Mouse (Mus musculus): Measurements from ENCODE around the gene Tle4. TPM values are rescaled to one million over a fixed set of nuclear protein-coding genes. Genes with fewer than 3 reads are reported as not detected.
A peak's percentile ranks its signal among the peaks of the same experiment; 100 is the strongest.
"Not testable (repeated sequence)": the region's sequence is repeated elsewhere in the genome, so short reads cannot be mapped to it uniquely, and the experiment has no call there.

The Tle4 gene
- 27.2 and 30.8 TPM in 2 replicates for polyA plus RNA-seq (2016; fragmentation: Nextera tagmentation; extraction: Ambion mirVana)

- Histone ChIP-seq H3K4me3 (peak within 1 kb of the TSS; percentile 82), H3K9ac (peak within 1 kb of the TSS; percentile 96), H3K27me3 (0 out of 2 replicates have a peak, but pooled peaks cover 3% of the 10 kb centered on the region), H3K4me1 (peaks cover 20% of the 10 kb centered on the region; the same call in 1 of the 2 replicates), H3K9me3 (no peaks in the 10 kb centered on the region), H3K27ac (peak within 1 kb of the TSS; percentile 98), H3K36me3 (no peaks in the 10 kb centered on the region), H3K4me2 (replicated peaks) (peak within 1 kb of the TSS; percentile 62)
- ATAC-seq (ENCODE audit: insufficient number of reproducible peaks, insufficient read depth, low FRiP score, low TSS enrichment): peak; percentile 98
- WGBS: under 1% methylated on average over 71 of the region's 71 CpGs
These were observed at the start of gene Tle4 for GRCm38 (mm10) chr19:14597917-14598689. Gene Tle4, minus strand, starts transcription at chr19:14598051.

GRCm38 (mm10) chr19:14645666-14646065 is 47.8 kb upstream of the Tle4 start:
- no peak overlapping the region for H3K4me2 ChIP-seq (replicated peaks)
- H3K4me3 ChIP-seq: no peak overlapping the region
- WGBS: 64% methylated on average over 2 of the region's 2 CpGs
- no peak for ATAC-seq (ENCODE audit: insufficient number of reproducible peaks, insufficient read depth, low FRiP score, low TSS enrichment)
- H3K9ac ChIP-seq: no peak overlapping the region
- no peak overlapping the region for H3K27ac ChIP-seq
- no peaks in the 10 kb centered on the region for H3K9me3 ChIP-seq
- H3K36me3 ChIP-seq: no peaks in the 10 kb centered on the region
- H3K4me1 ChIP-seq: 0 out of 2 replicates have a peak, but pooled peaks cover 4% of the 10 kb centered on the region
- no peaks in the 10 kb centered on the region for H3K27me3 ChIP-seq

GRCm38 (mm10) chr19:14644756-14645155 is 46.9 kb upstream of the Tle4 start:
- Histone ChIP-seq H3K9ac (no peak overlapping the region), H3K36me3 (no peaks in the 10 kb centered on the region), H3K4me1 (0 out of 2 replicates have a peak, but pooled peaks cover 4% of the 10 kb centered on the region), H3K4me3 (no peak overlapping the region), H3K27ac (no peak overlapping the region), H3K4me2 (replicated peaks) (no peak overlapping the region), H3K27me3 (no peaks in the 10 kb centered on the region), H3K9me3 (no peaks in the 10 kb centered on the region)
- ATAC-seq (ENCODE audit: insufficient number of reproducible peaks, insufficient read depth, low FRiP score, low TSS enrichment): no peak
- WGBS: 81% methylated on average over 3 of the region's 3 CpGs

GRCm38 (mm10) chr19:14643091-14643490 is 45.2 kb upstream of the Tle4 start:
- ATAC-seq (ENCODE audit: insufficient number of reproducible peaks, insufficient read depth, low FRiP score, low TSS enrichment); H3K4me2 ChIP-seq (replicated peaks); H3K4me3 ChIP-seq; H3K36me3 ChIP-seq; H3K4me1 ChIP-seq; H3K27me3 ChIP-seq; H3K27ac ChIP-seq; H3K9me3 ChIP-seq; H3K9ac ChIP-seq: not testable (repeated sequence)
- WGBS: 91% methylated on average over 4 of the region's 4 CpGs

GRCm38 (mm10) chr19:14642663-14643062 is 44.8 kb upstream of the Tle4 start:
- Histone ChIP-seq H3K9ac (no peak overlapping the region), H3K4me3 (no peak overlapping the region), H3K27me3 (no peaks in the 10 kb centered on the region), H3K27ac (no peak overlapping the region), H3K9me3 (no peaks in the 10 kb centered on the region), H3K4me2 (replicated peaks) (no peak overlapping the region), H3K4me1 (0 out of 2 replicates have a peak, but pooled peaks cover 4% of the 10 kb centered on the region), H3K36me3 (no peaks in the 10 kb centered on the region)
- ATAC-seq (ENCODE audit: insufficient number of reproducible peaks, insufficient read depth, low FRiP score, low TSS enrichment): no peak
- 89% methylated on average over 10 of the region's 10 CpGs for WGBS

- Histone ChIP-seq H3K9ac (no peak overlapping the region), H3K4me2 (replicated peaks) (peak overlapping the region; percentile 21), H3K27ac (no peak overlapping the region), H3K4me3 (no peak overlapping the region), H3K9me3 (no peaks in the 10 kb centered on the region), H3K27me3 (no peaks in the 10 kb centered on the region), H3K36me3 (no peaks in the 10 kb centered on the region), H3K4me1 (peaks cover 9% of the 10 kb centered on the region; the same call in 1 of the 2 replicates)
- 25% methylated on average over 10 of the region's 10 CpGs for WGBS
- ATAC-seq (ENCODE audit: insufficient number of reproducible peaks, insufficient read depth, low FRiP score, low TSS enrichment): no peak
These were observed 37.5 kb upstream of the Tle4 start for GRCm38 (mm10) chr19:14635213-14635928.

- WGBS: 67% methylated on average over 4 of the region's 4 CpGs
- ATAC-seq (ENCODE audit: insufficient number of reproducible peaks, insufficient read depth, low FRiP score, low TSS enrichment): no peak
These were observed 25.5 kb upstream of the Tle4 start for GRCm38 (mm10) chr19:14623355-14623754.

GRCm38 (mm10) chr19:14620534-14620933 is 22.7 kb upstream of the Tle4 start:
- no peaks in the 10 kb centered on the region for H3K36me3 ChIP-seq
- H3K4me3 ChIP-seq: no peak overlapping the region
- no peaks in the 10 kb centered on the region for H3K27me3 ChIP-seq
- no peak overlapping the region for H3K9ac ChIP-seq
- no peaks in the 10 kb centered on the region for H3K4me1 ChIP-seq
- H3K9me3 ChIP-seq: no peaks in the 10 kb centered on the region
- no peak overlapping the region for H3K4me2 ChIP-seq (replicated peaks)
- WGBS: 96% methylated on average over 1 of the region's 1 CpGs
- no peak for ATAC-seq (ENCODE audit: insufficient number of reproducible peaks, insufficient read depth, low FRiP score, low TSS enrichment)
- H3K27ac ChIP-seq: no peak overlapping the region

More at GRCm38 (mm10) chr19:14623355-14623754, 25.5 kb upstream of the Tle4 start:
- no peaks in the 10 kb centered on the region for H3K36me3 ChIP-seq
- no peak overlapping the region for H3K4me3 ChIP-seq
- H3K4me2 ChIP-seq (replicated peaks): no peak overlapping the region
- H3K27me3 ChIP-seq: no peaks in the 10 kb centered on the region
- H3K4me1 ChIP-seq: no peaks in the 10 kb centered on the region
- no peak overlapping the region for H3K27ac ChIP-seq
- H3K9me3 ChIP-seq: no peaks in the 10 kb centered on the region
- H3K9ac ChIP-seq: no peak overlapping the region

GRCm38 (mm10) chr19:14619814-14620213 is 22.0 kb upstream of the Tle4 start:
- ATAC-seq (ENCODE audit: insufficient number of reproducible peaks, insufficient read depth, low FRiP score, low TSS enrichment): no peak
- no peak overlapping the region for H3K4me2 ChIP-seq (replicated peaks)
- H3K27me3 ChIP-seq: no peaks in the 10 kb centered on the region
- H3K9me3 ChIP-seq: no peaks in the 10 kb centered on the region
- H3K4me1 ChIP-seq: no peaks in the 10 kb centered on the region
- no peak overlapping the region for H3K27ac ChIP-seq
- no peak overlapping the region for H3K9ac ChIP-seq
- H3K4me3 ChIP-seq: no peak overlapping the region
- H3K36me3 ChIP-seq: no peaks in the 10 kb centered on the region

- peaks cover 4% of the 10 kb centered on the region; the same call in 1 of the 2 replicates for H3K27me3 ChIP-seq
- no peak overlapping the region for H3K4me3 ChIP-seq
- 87% methylated on average over 5 of the region's 5 CpGs for WGBS
- H3K9me3 ChIP-seq: no peaks in the 10 kb centered on the region
- ATAC-seq (ENCODE audit: insufficient number of reproducible peaks, insufficient read depth, low FRiP score, low TSS enrichment): no peak
- peaks cover 3% of the 10 kb centered on the region; the same call in 1 of the 2 replicates for H3K4me1 ChIP-seq
- H3K4me2 ChIP-seq (replicated peaks): no peak overlapping the region
- no peaks in the 10 kb centered on the region for H3K36me3 ChIP-seq
- no peak overlapping the region for H3K27ac ChIP-seq
- no peak overlapping the region for H3K9ac ChIP-seq
These were observed 17.0 kb upstream of the Tle4 start for GRCm38 (mm10) chr19:14614816-14615215.

- H3K9me3 ChIP-seq: no peaks in the 10 kb centered on the region
- 40% methylated on average over 8 of the region's 8 CpGs for WGBS
- no peak for ATAC-seq (ENCODE audit: insufficient number of reproducible peaks, insufficient read depth, low FRiP score, low TSS enrichment)
- H3K4me3 ChIP-seq: no peak overlapping the region
- H3K36me3 ChIP-seq: no peaks in the 10 kb centered on the region
- H3K27ac ChIP-seq: no peak overlapping the region
- H3K4me1 ChIP-seq: peaks cover 3% of the 10 kb centered on the region; the same call in 1 of the 2 replicates
- H3K4me2 ChIP-seq (replicated peaks): no peak overlapping the region
- no peak overlapping the region for H3K9ac ChIP-seq
- H3K27me3 ChIP-seq: peaks cover 4% of the 10 kb centered on the region; the same call in 1 of the 2 replicates
These were observed 12.9 kb upstream of the Tle4 start for GRCm38 (mm10) chr19:14610542-14611317.
